Mouse (Mus musculus) kidney, adult 9 months (tissue): ENCODE measurements around the gene Ext2.

ENCODE experiments used
- DNase-seq: peaks from one replicate; pipeline ENCODE4 v3.0.0; 2022

The Ext2 gene

DNA sequence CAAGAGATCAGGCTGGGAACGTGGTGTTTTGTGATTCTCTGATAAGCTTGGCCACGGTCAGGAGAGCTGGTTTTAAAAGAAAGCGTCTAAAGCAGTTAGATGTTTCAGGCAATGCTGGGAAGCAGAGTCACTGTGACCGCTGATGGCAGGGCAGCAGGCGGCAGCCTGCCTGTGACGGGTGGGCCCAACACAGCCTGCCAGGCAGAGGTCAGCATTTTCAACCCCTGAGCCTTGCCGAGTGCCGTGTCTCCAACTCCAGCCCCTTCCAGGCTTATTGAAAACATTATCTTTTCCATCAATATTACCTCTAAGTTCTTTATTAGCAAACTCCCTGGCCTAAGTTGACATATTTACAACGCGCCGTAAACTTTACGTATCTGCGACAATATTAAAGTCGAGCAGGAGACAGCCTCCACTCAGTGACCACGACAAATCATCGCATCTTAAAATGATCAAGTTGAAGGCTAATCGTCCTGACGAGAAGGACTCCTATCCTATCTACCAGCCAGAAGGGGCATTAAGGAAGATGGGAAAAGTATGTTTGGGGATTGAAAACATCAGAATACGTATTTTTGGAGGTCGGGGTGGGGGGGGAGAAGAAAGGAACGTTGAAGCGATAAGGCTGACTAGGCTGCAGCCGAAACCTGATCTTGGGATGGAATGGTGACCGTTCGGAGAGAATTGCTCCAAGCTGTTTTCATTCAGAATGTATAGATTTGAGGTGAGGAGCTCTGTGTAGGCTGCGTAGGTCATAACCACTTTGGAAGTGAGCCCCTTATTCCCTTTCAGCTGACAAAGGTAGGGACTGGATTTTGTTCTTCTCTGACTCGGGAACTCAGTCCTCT, 206.3 kb downstream of the Ext2 start:
- no peak for DNase-seq

DNA sequence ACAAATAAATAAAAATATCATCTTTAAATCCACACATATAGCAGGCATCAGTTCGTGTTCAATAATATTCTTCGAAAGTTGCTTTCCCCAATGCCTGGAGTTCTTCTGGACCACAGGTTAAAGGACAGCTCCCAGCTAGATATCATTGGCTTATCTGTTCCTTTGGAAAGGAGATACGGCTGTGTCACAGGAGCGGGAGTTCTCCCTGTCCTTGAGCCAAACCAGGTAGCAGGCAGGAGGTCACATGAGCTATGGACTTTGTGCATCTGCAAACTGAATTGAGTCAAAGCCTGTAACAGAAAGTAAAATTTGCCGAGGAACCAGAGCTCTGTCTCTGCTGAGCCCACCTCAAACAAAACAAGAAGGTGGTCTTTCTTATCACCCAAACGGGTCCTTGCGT, 209.3 kb downstream of the Ext2 start:
- DNase-seq, result no peak
